Mouse (Mus musculus) heart, embryonic 14.5 days (tissue): Measurements from ENCODE around the gene Scd2. TPM values are rescaled to one million over a fixed set of nuclear protein-coding genes. Genes with fewer than 3 reads are reported as not detected.

Experiments used
- ATAC-seq: fragments of 200-750 bp; cut with Nextera tagmentation; 2 replicates; pipeline ENCODE4 v1.8.0; 2017; ENCODE audit warnings: low read depth, moderate TSS enrichment; ENCODE audit not compliant: insufficient number of reproducible peaks, insufficient read depth, low FRiP score
- H3K27ac ChIP-seq, 2 experiments: fragments of 200-500 bp in 1 of 2; fragments of 300-500 bp in 1 of 2; sonication (generic) in 1 of 2; replicated peaks in 1 of 2; 2 replicates each; pipeline ENCODE4 v1.5.1; 2012 to 2014; ENCODE audit warnings: low read depth in 2 of 2, low read length in 2 of 2, control low read depth in 1 of 2, mild to moderate bottlenecking in 1 of 2, mixed read lengths in 1 of 2; ENCODE audit not compliant: control insufficient read depth in 1 of 2, insufficient read depth in 1 of 2
- H3K27me3 ChIP-seq: fragments of 300-500 bp; sonication (generic); 2 replicates; pipeline ENCODE4 v1.6.1; 2014; ENCODE audit warnings: mild to moderate bottlenecking, low read length, control low read depth; ENCODE audit not compliant: control insufficient read depth, insufficient read depth
- H3K36me3 ChIP-seq: fragments of 300-500 bp; sonication (generic); 2 replicates; pipeline ENCODE4 v1.6.1; 2014; ENCODE audit warnings: mild to moderate bottlenecking, control low read depth, low read length, mixed read lengths; ENCODE audit not compliant: control insufficient read depth, insufficient read depth
- H3K4me1 ChIP-seq, 2 experiments: fragments of 200-500 bp in 1 of 2; fragments of 300-500 bp in 1 of 2; sonication (generic) in 1 of 2; 2 replicates each; pipeline ENCODE4 v1.6.1; 2012 to 2014; ENCODE audit warnings: low read length in 2 of 2, control low read depth in 1 of 2, mixed read lengths in 1 of 2; ENCODE audit not compliant: control insufficient read depth in 2 of 2, insufficient read depth in 2 of 2
- H3K4me2 ChIP-seq: fragments of 300-500 bp; sonication (generic); 2 replicates; pipeline ENCODE4 v1.6.1; 2014; ENCODE audit warnings: mild to moderate bottlenecking, low read length
- H3K4me3 ChIP-seq, 2 experiments: fragments of 200-500 bp in 1 of 2; fragments of 300-500 bp in 1 of 2; sonication (generic) in 1 of 2; 2 replicates each; pipeline ENCODE4 v1.5.1; 2012 to 2014; ENCODE audit warnings: low read length in 2 of 2, mild to moderate bottlenecking in 2 of 2, control low read depth in 1 of 2, low read depth in 1 of 2, moderate library complexity in 1 of 2; ENCODE audit not compliant: control insufficient read depth in 1 of 2, insufficient read depth in 1 of 2
- H3K9ac ChIP-seq: fragments of 300-500 bp; sonication (generic); 2 replicates; pipeline ENCODE4 v1.6.1; 2014; ENCODE audit warnings: mild to moderate bottlenecking, low read length
- H3K9me3 ChIP-seq: fragments of 300-500 bp; sonication (generic); 2 replicates; pipeline ENCODE4 v1.6.1; 2016; ENCODE audit warnings: low read length, control low read depth; ENCODE audit not compliant: control insufficient read depth
- WGBS: fragments of 180-500 bp; shearing (Covaris S2); extraction: QIAGEN DNeasy Blood & Tissue Kit; methylation state at CpG from one replicate; pipeline ENCODE4 v1.1.7; 2014; 5-methylcytosine and 5-hydroxymethylcytosine counted together
- polyA plus RNA-seq: library from polyadenylated mRNA; unstranded; fragments of >200 nt; fragmentation: Nextera tagmentation; extraction: Ambion mirVana; gene quantifications from 2 replicates; pipeline ENCODE4 v1.2.1, GENCODE M21; 2014

The Scd2 gene
- 139 and 146 TPM in 2 replicates for polyA plus RNA-seq

- H3K36me3 ChIP-seq: peaks cover 33% of the 10 kb centered on the region
- peak within 1 kb of the TSS; percentile 85 for H3K9ac ChIP-seq
- no peaks in the 10 kb centered on the region for H3K27me3 ChIP-seq
- H3K27ac ChIP-seq: peak within 1 kb of the TSS; percentile 91 to 99
- peak; percentile 20; the same call in 1 of the 2 replicates for ATAC-seq
- H3K4me3 ChIP-seq: peak within 1 kb of the TSS; percentile 91 to 92
- H3K4me1 ChIP-seq: peaks cover 32 to 52% of the 10 kb centered on the region in 2 experiments
- H3K9me3 ChIP-seq: no peaks in the 10 kb centered on the region
- WGBS: 3% methylated on average over 21 of the region's 21 CpGs
- peak within 1 kb of the TSS; percentile 93 for H3K4me2 ChIP-seq
Measured at GRCm38 (mm10) chr19:44292941-44293768, at the start of gene Scd2. Gene Scd2, plus strand, starts transcription at chr19:44293674.

- no peak overlapping the region for H3K27ac ChIP-seq
- H3K27me3 ChIP-seq: no peaks in the 10 kb centered on the region
- no peaks in the 10 kb centered on the region for H3K9me3 ChIP-seq
- H3K36me3 ChIP-seq: no peaks in the 10 kb centered on the region
- 6% methylated on average over 5 of the region's 5 CpGs for WGBS
- peak overlapping the region; percentile 95 for H3K4me2 ChIP-seq
- H3K4me3 ChIP-seq: 0 out of 4 replicates have a peak overlapping the region, but pooled peaks of 1 of the 2 experiments have one; percentile 16
- no peak overlapping the region for H3K9ac ChIP-seq
- peaks cover 19 to 21% of the 10 kb centered on the region in 2 experiments for H3K4me1 ChIP-seq
- no peak for ATAC-seq
Measured at GRCm38 (mm10) chr19:44245761-44246171, 47.7 kb upstream of the Scd2 start.

GRCm38 (mm10) chr19:44246341-44246911 lies 47.0 kb upstream of the Scd2 start:
- Histone ChIP-seq H3K9ac (peak overlapping the region; percentile 16; the same call in 1 of the 2 replicates), H3K9me3 (no peaks in the 10 kb centered on the region), H3K4me3 (peak overlapping the region; percentile 14 to 16; a peak in 2 of 4 replicates), H3K27me3 (no peaks in the 10 kb centered on the region), H3K36me3 (no peaks in the 10 kb centered on the region), H3K4me1 (peaks cover 19 to 21% of the 10 kb centered on the region in 2 experiments), H3K4me2 (peak overlapping the region; percentile 95), H3K27ac (no peak overlapping the region)
- WGBS: 25% methylated on average over 11 of the region's 11 CpGs
- ATAC-seq: no peak

GRCm38 (mm10) chr19:44247281-44248080 lies 46.0 kb upstream of the Scd2 start:
- Histone ChIP-seq H3K36me3 (no peaks in the 10 kb centered on the region), H3K9me3 (no peaks in the 10 kb centered on the region), H3K27ac (peak overlapping the region; percentile 83 to 86), H3K4me3 (peak overlapping the region; percentile 48 to 55), H3K4me1 (peaks cover 19 to 21% of the 10 kb centered on the region in 2 experiments), H3K4me2 (peak overlapping the region; percentile 95), H3K27me3 (no peaks in the 10 kb centered on the region), H3K9ac (peak overlapping the region; percentile 72)
- ATAC-seq: 0 out of 2 replicates have a peak, but pooled peaks have one; percentile 2
- WGBS: 1% methylated on average over 25 of the region's 25 CpGs

- peak overlapping the region; percentile 95 for H3K4me2 ChIP-seq
- H3K27me3 ChIP-seq: no peaks in the 10 kb centered on the region
- WGBS: 3% methylated on average over 36 of the region's 36 CpGs
Measured at GRCm38 (mm10) chr19:44248081-44248853, 45.2 kb upstream of the Scd2 start.

GRCm38 (mm10) chr19:44248854-44249351 lies 44.6 kb upstream of the Scd2 start:
- peak overlapping the region; percentile 95 for H3K4me2 ChIP-seq
- no peak for ATAC-seq
- no peaks in the 10 kb centered on the region for H3K27me3 ChIP-seq
- no peak overlapping the region for H3K9ac ChIP-seq
- peaks cover 19 to 21% of the 10 kb centered on the region in 2 experiments for H3K4me1 ChIP-seq
- H3K4me3 ChIP-seq: no peak overlapping the region
- H3K9me3 ChIP-seq: no peaks in the 10 kb centered on the region
- WGBS: 77% methylated on average over 11 of the region's 11 CpGs
- H3K27ac ChIP-seq: peak overlapping the region; percentile 60 to 86
- no peaks in the 10 kb centered on the region for H3K36me3 ChIP-seq

More at GRCm38 (mm10) chr19:44248081-44248853, 45.2 kb upstream of the Scd2 start:
- Histone ChIP-seq H3K9ac (peak overlapping the region; percentile 72), H3K9me3 (no peaks in the 10 kb centered on the region), H3K4me3 (peak overlapping the region; percentile 48 to 55), H3K36me3 (no peaks in the 10 kb centered on the region), H3K4me1 (peaks cover 19 to 21% of the 10 kb centered on the region in 2 experiments), H3K27ac (peak overlapping the region; percentile 83 to 86)
- peak; percentile 99 for ATAC-seq
